10 mouse cellular contexts compared by ENCODE assay signal in genomic region chr13:91858835-91859234, GRCm38 (mm10). TPM values are rescaled to one million over a fixed set of nuclear protein-coding genes. Genes with fewer than 3 reads are reported as not detected.
A peak's percentile ranks its signal among the peaks of the same experiment; 100 is the strongest.
DNase-seq lines count a peak whose midpoint lies in the region; ATAC-seq and TF ChIP-seq lines count a peak whose summit lies in the region.
"Had no signal": no experiment of that assay in that cellular context is flagged by ENCODE, and none has a peak within 500 bp of the region (broad histone marks: within the 10 kb centered on the region; RNA-seq: fewer than 3 reads in every experiment).

No protein-coding gene starts in this region.

- no peaks in the 10 kb centered on the region for H3K36me3 ChIP-seq in heart, embryonic 11.5 days (ENCODE audit: control insufficient read depth, insufficient read depth, low read length)
- no peaks in the 10 kb centered on the region for H3K36me3 ChIP-seq in spleen, adult 2 months (ENCODE audit: control insufficient read depth, insufficient read depth, low read length)
- H3K36me3 ChIP-seq: hindbrain, embryonic 12.5 days had no signal

- H3K9ac ChIP-seq in heart, embryonic 11.5 days (ENCODE audit: low read depth, low read length): no peak overlapping the region
- H3K9ac ChIP-seq: hindbrain, embryonic 12.5 days had no signal

- peak; percentile 24; the same call in 1 of the 2 replicates for TF ChIP-seq CTCF in spleen, adult 2 months (IDR thresholded peaks at IDR 0.05; ENCODE audit: extremely low read depth, insufficient read depth, insufficient read length, insufficient replicate concordance)

- H3K9me3 ChIP-seq in heart, embryonic 11.5 days (replicated peaks; ENCODE audit: control insufficient read depth, low read length): no peaks in the 10 kb centered on the region
- H3K9me3 ChIP-seq: hindbrain, embryonic 12.5 days had no signal

- DNase-seq in heart, postnatal 4 days: peak; percentile 22
- no peak for DNase-seq in spleen, adult 2 months (ENCODE audit: low read depth in 1 of 2, low spot score in 2 of 2)
- no peak for DNase-seq in spleen, postnatal 4 days (ENCODE audit: low spot score in 2 of 2)
- DNase-seq in ZHBTc4 (ENCODE audit: low read depth, low spot score): peak; percentile 54
- peak; percentile 26 for DNase-seq in thymus, postnatal 25 days
- DNase-seq in left cerebral cortex, postnatal 36 days (ENCODE audit: low spot score in 2 of 2): no peak
- DNase-seq in right cerebral cortex, adult 2 months (ENCODE audit: low spot score in 2 of 2): no peak

- intact Hi-C loops in left cerebral cortex, postnatal 36 days (cut with DNase I): no loop called here

- no peak overlapping the region for H3K4me2 ChIP-seq in heart, embryonic 11.5 days
- H3K4me2 ChIP-seq: hindbrain, embryonic 12.5 days had no signal

- no peaks in the 10 kb centered on the region for H3K4me1 ChIP-seq in heart, embryonic 11.5 days (ENCODE audit: control insufficient read depth, insufficient read depth, low read length)
- no peaks in the 10 kb centered on the region for H3K4me1 ChIP-seq in spleen, adult 2 months (ENCODE audit: control insufficient read depth, insufficient read depth, insufficient read length)
- H3K4me1 ChIP-seq: hindbrain, embryonic 12.5 days had no signal

- H3K27me3 ChIP-seq in heart, embryonic 11.5 days (ENCODE audit: control insufficient read depth, insufficient read depth, low read length): no peaks in the 10 kb centered on the region
- no peaks in the 10 kb centered on the region for H3K27me3 ChIP-seq in spleen, adult 2 months (ENCODE audit: control insufficient read depth, insufficient read depth, low read length)
- H3K27me3 ChIP-seq: hindbrain, embryonic 12.5 days had no signal

- H3K4me3 ChIP-seq in heart, embryonic 11.5 days (ENCODE audit: low read depth, low read length): no peak overlapping the region
- no peak overlapping the region for H3K4me3 ChIP-seq in spleen, adult 2 months (ENCODE audit: extremely low read depth, insufficient read depth, insufficient read length)
- H3K4me3 ChIP-seq: hindbrain, embryonic 12.5 days had no signal

- TF ChIP-seq POLR2A in spleen, adult 2 months (IDR thresholded peaks at IDR 0.05; ENCODE audit: low read depth, low read length): no peak

- H3K27ac ChIP-seq in heart, embryonic 11.5 days (ENCODE audit: low read depth, low read length): no peak overlapping the region
- no peak overlapping the region for H3K27ac ChIP-seq in spleen, adult 2 months (ENCODE audit: insufficient read depth, low read length)
- H3K27ac ChIP-seq: hindbrain, embryonic 12.5 days had no signal

- WGBS in heart, embryonic 11.5 days (ENCODE audit: insufficient replicate concordance): 75% methylated on average over 7 of the region's 7 CpGs
- 76% methylated on average over 7 of the region's 7 CpGs for WGBS in spleen, adult 2 months

- ATAC-seq in heart, embryonic 11.5 days (replicated peaks; ENCODE audit: insufficient number of reproducible peaks, low FRiP score, low TSS enrichment): no peak
- ATAC-seq: midbrain, embryonic 16.5 days had no signal

RNA-seq across cellular contexts. Expression of gene Ckmt2, which starts 17.9 kb away (rescaled TPM):
- total RNA-seq in heart, postnatal 4 days (2021): 100 to 1,000 TPM; 279 to 301 TPM
- polyA plus RNA-seq in heart, embryonic 11.5 days (2014; fragmentation: Nextera tagmentation; extraction: Ambion mirVana): 9.4 and 9.9 TPM in 2 replicates
- polyA plus RNA-seq in spleen, adult 2 months (2012; rRNA removed): 0.09 TPM in 1 of 2 replicates, not detected in the other
- not detected for total RNA-seq in left cerebral cortex, postnatal 36 days (2021)
- polyA plus RNA-seq: hindbrain, embryonic 12.5 days; midbrain, embryonic 16.5 days had no signal

RNA-seq across cellular contexts. Expression of gene Zcchc9, which starts 51.3 kb away (rescaled TPM):
- 10 to 100 TPM; 21.6 to 22.9 TPM for total RNA-seq in heart, postnatal 4 days (2021)
- 24.3 and 27.9 TPM in 2 replicates for polyA plus RNA-seq in heart, embryonic 11.5 days (2014; fragmentation: Nextera tagmentation; extraction: Ambion mirVana)
- 7.2 and 8.3 TPM in 2 replicates for polyA plus RNA-seq in spleen, adult 2 months (2012; rRNA removed)
- 10 to 100 TPM; 12.8 to 20.2 TPM for total RNA-seq in left cerebral cortex, postnatal 36 days (2021)

Comparison
In these comparisons a context has a peak if more than half of its experiments do, and no peak if none do; other contexts are left out.
1. DNase-seq: peak in heart, postnatal 4 days (single experiment), ZHBTc4 (single experiment) and thymus, postnatal 25 days (single experiment); none in spleen, adult 2 months (0 of 2), spleen, postnatal 4 days (0 of 2), left cerebral cortex, postnatal 36 days (0 of 2) and right cerebral cortex, adult 2 months (0 of 2).
2. RNA of gene Ckmt2, which starts 17.9 kb away (total RNA-seq): 279 to 301 TPM in heart, postnatal 4 days; not detected in left cerebral cortex, postnatal 36 days; every median in the first group is over 100 times any median in the second.